Mouse (Mus musculus) hindbrain, embryonic 11.5 days (tissue): ENCODE data around the gene Abcf3. TPM values are rescaled to one million over a fixed set of nuclear protein-coding genes. Genes with fewer than 3 reads are reported as not detected.

Experiments
- ATAC-seq: fragments of 200-750 bp; cut with Nextera tagmentation; 2 replicates; pipeline ENCODE4 v1.8.0; 2017; ENCODE audit warnings: mild to moderate bottlenecking, moderate TSS enrichment, moderate library complexity; ENCODE audit not compliant: low FRiP score
- DNase-seq: peaks from one replicate; pipeline ENCODE4 v3.0.0-alpha.2; 2015; ENCODE audit warnings: low spot score
- H3K27ac ChIP-seq: fragments of 300-500 bp; sonication (generic); 2 replicates; pipeline ENCODE4 v1.5.1; 2014; ENCODE audit warnings: mild to moderate bottlenecking, low read depth, low read length
- H3K27me3 ChIP-seq: fragments of 300-500 bp; sonication (generic); 2 replicates; pipeline ENCODE4 v1.6.1; 2014; ENCODE audit warnings: mild to moderate bottlenecking, low read length, moderate library complexity, mixed read lengths; ENCODE audit not compliant: control insufficient read depth, insufficient read depth
- H3K36me3 ChIP-seq: fragments of 300-500 bp; sonication (generic); 2 replicates; pipeline ENCODE4 v1.6.1; 2014; ENCODE audit warnings: mild to moderate bottlenecking, low read length, moderate library complexity, mixed read lengths; ENCODE audit not compliant: control insufficient read depth, insufficient read depth
- H3K4me1 ChIP-seq: fragments of 300-500 bp; sonication (generic); replicated peaks from 2 replicates; pipeline ENCODE4 v1.6.1; 2014; ENCODE audit warnings: low read length, mixed read lengths; ENCODE audit not compliant: control insufficient read depth, insufficient read depth
- H3K4me2 ChIP-seq: fragments of 300-500 bp; sonication (generic); replicated peaks from 2 replicates; pipeline ENCODE4 v1.6.1; 2014; ENCODE audit warnings: mild to moderate bottlenecking, low read depth, low read length
- H3K4me3 ChIP-seq: fragments of 300-500 bp; sonication (generic); 2 replicates; pipeline ENCODE4 v1.5.1; 2014; ENCODE audit warnings: low read depth, low read length
- H3K9ac ChIP-seq: fragments of 300-500 bp; sonication (generic); 2 replicates; pipeline ENCODE4 v1.6.1; 2014; ENCODE audit warnings: low read depth, low read length
- H3K9me3 ChIP-seq: fragments of 300-500 bp; sonication (generic); 2 replicates; pipeline ENCODE4 v1.6.1; 2016; ENCODE audit warnings: low read length; ENCODE audit not compliant: control insufficient read depth
- WGBS: fragments of 180-500 bp; shearing (Covaris S2); extraction: QIAGEN DNeasy Blood & Tissue Kit; methylation state at CpG from one replicate; pipeline ENCODE4 v1.1.7; 2014; 5-methylcytosine and 5-hydroxymethylcytosine counted together
- polyA plus RNA-seq: library from polyadenylated mRNA; unstranded; fragments of >200 nt; fragmentation: Nextera tagmentation; extraction: Ambion mirVana; gene quantifications from 2 replicates; pipeline ENCODE4 v1.2.1, GENCODE M21; 2014

The Abcf3 gene
- polyA plus RNA-seq, 1 experiment from 2014 or later: 52.4 TPM

GRCm38 (mm10) chr16:20537071-20537471 is 11.3 kb upstream of the Abcf3 start:
- no peak overlapping the region for H3K27ac ChIP-seq
- H3K4me3 ChIP-seq: peak overlapping the region; percentile 22
- 29% methylated on average over 5 of the region's 5 CpGs for WGBS
- peak overlapping the region; percentile 40; the same call in 1 of the 2 replicates for H3K9ac ChIP-seq
- no peaks in the 10 kb centered on the region for H3K9me3 ChIP-seq
- H3K4me2 ChIP-seq: peak overlapping the region; percentile 76
- ATAC-seq (no peak), DNase-seq (no peak)
- H3K27me3 ChIP-seq: no peaks in the 10 kb centered on the region
- H3K4me1 ChIP-seq: peaks cover 11% of the 10 kb centered on the region; the same call in 1 of the 2 replicates
- peaks cover 11% of the 10 kb centered on the region; the same call in 1 of the 2 replicates for H3K36me3 ChIP-seq

- WGBS: 50% methylated on average over 6 of the region's 6 CpGs
- ATAC-seq (no peak), DNase-seq (no peak)
- no peak overlapping the region for H3K27ac ChIP-seq
- H3K4me3 ChIP-seq: peak overlapping the region; percentile 22; the same call in 1 of the 2 replicates
- peaks cover 11% of the 10 kb centered on the region; the same call in 1 of the 2 replicates for H3K4me1 ChIP-seq
- peak overlapping the region; percentile 76 for H3K4me2 ChIP-seq
- no peaks in the 10 kb centered on the region for H3K9me3 ChIP-seq
- H3K27me3 ChIP-seq: no peaks in the 10 kb centered on the region
- peak overlapping the region; percentile 40; the same call in 1 of the 2 replicates for H3K9ac ChIP-seq
- peaks cover 11% of the 10 kb centered on the region; the same call in 1 of the 2 replicates for H3K36me3 ChIP-seq
These were observed 10.6 kb upstream of the Abcf3 start for GRCm38 (mm10) chr16:20537601-20538320.

GRCm38 (mm10) chr16:20539649-20540048 is 8.7 kb upstream of the Abcf3 start:
- H3K4me2 ChIP-seq: no peak overlapping the region
- ATAC-seq (no peak), DNase-seq (no peak)
- peaks cover 11% of the 10 kb centered on the region; the same call in 1 of the 2 replicates for H3K4me1 ChIP-seq
- H3K4me3 ChIP-seq: no peak overlapping the region
- no peaks in the 10 kb centered on the region for H3K9me3 ChIP-seq
- no peak overlapping the region for H3K9ac ChIP-seq
- no peak overlapping the region for H3K27ac ChIP-seq
- no peaks in the 10 kb centered on the region for H3K27me3 ChIP-seq
- H3K36me3 ChIP-seq: peaks cover 18% of the 10 kb centered on the region; the same call in 1 of the 2 replicates
- WGBS: 75% methylated on average over 3 of the region's 3 CpGs

- DNase-seq: no peak
- Histone ChIP-seq H3K4me1 (peaks cover 11% of the 10 kb centered on the region; the same call in 1 of the 2 replicates), H3K27ac (no peak overlapping the region), H3K9ac (no peak overlapping the region), H3K36me3 (peaks cover 18% of the 10 kb centered on the region; the same call in 1 of the 2 replicates), H3K4me2 (no peak overlapping the region), H3K4me3 (no peak overlapping the region), H3K9me3 (no peaks in the 10 kb centered on the region), H3K27me3 (no peaks in the 10 kb centered on the region)
- ATAC-seq: no peak
- 94% methylated on average over 4 of the region's 4 CpGs for WGBS
These were observed 7.9 kb upstream of the Abcf3 start for GRCm38 (mm10) chr16:20540438-20540837.

- no peak overlapping the region for H3K4me3 ChIP-seq
- no peak overlapping the region for H3K9ac ChIP-seq
- H3K4me2 ChIP-seq: no peak overlapping the region
- WGBS: 93% methylated on average over 10 of the region's 10 CpGs
- peaks cover 3% of the 10 kb centered on the region; the same call in 1 of the 2 replicates for H3K4me1 ChIP-seq
- H3K9me3 ChIP-seq: no peaks in the 10 kb centered on the region
- ATAC-seq (no peak), DNase-seq (no peak)
- H3K27ac ChIP-seq: no peak overlapping the region
- peaks cover 16% of the 10 kb centered on the region; the same call in 1 of the 2 replicates for H3K36me3 ChIP-seq
- H3K27me3 ChIP-seq: no peaks in the 10 kb centered on the region
These were observed 2.7 kb upstream of the Abcf3 start for GRCm38 (mm10) chr16:20545696-20546095.

GRCm38 (mm10) chr16:20547423-20547822 is 954 bp upstream of the Abcf3 start:
- Histone ChIP-seq H3K36me3 (peaks cover 10% of the 10 kb centered on the region; the same call in 1 of the 2 replicates), H3K9me3 (no peaks in the 10 kb centered on the region), H3K27me3 (no peaks in the 10 kb centered on the region), H3K4me1 (peaks cover 3% of the 10 kb centered on the region; the same call in 1 of the 2 replicates), H3K4me2 (peak overlapping the region; percentile 59; the same call in 1 of the 2 replicates), H3K4me3 (no peak overlapping the region; the same call in 1 of the 2 replicates), H3K9ac (no peak overlapping the region), H3K27ac (no peak overlapping the region)
- WGBS: 61% methylated on average over 5 of the region's 5 CpGs
- no peak for DNase-seq
- no peak for ATAC-seq

- no peaks in the 10 kb centered on the region for H3K27me3 ChIP-seq
- no peak overlapping the region for H3K27ac ChIP-seq
- H3K9me3 ChIP-seq: no peaks in the 10 kb centered on the region
- H3K4me3 ChIP-seq: peak overlapping the region; percentile 56
- H3K36me3 ChIP-seq: peaks cover 6% of the 10 kb centered on the region; the same call in 1 of the 2 replicates
- H3K4me2 ChIP-seq: peak overlapping the region; percentile 48
- 52% methylated on average over 9 of the region's 9 CpGs for WGBS
- H3K9ac ChIP-seq: peak overlapping the region; percentile 57
- no peak for DNase-seq
- ATAC-seq: no peak
- peaks cover 3% of the 10 kb centered on the region; the same call in 1 of the 2 replicates for H3K4me1 ChIP-seq
These were observed 784 bp downstream of the Abcf3 start for GRCm38 (mm10) chr16:20549161-20549560.

GRCm38 (mm10) chr16:20551691-20552090 is 3.3 kb downstream of the Abcf3 start:
- no peak for ATAC-seq
- no peak overlapping the region for H3K9ac ChIP-seq
- peaks cover 3% of the 10 kb centered on the region; the same call in 1 of the 2 replicates for H3K4me1 ChIP-seq
- peaks cover 11% of the 10 kb centered on the region; the same call in 1 of the 2 replicates for H3K36me3 ChIP-seq
- H3K9me3 ChIP-seq: no peaks in the 10 kb centered on the region
- no peak overlapping the region for H3K27ac ChIP-seq
- WGBS: 95% methylated on average over 5 of the region's 5 CpGs
- no peak overlapping the region for H3K4me2 ChIP-seq
- no peak overlapping the region for H3K4me3 ChIP-seq
- no peak for DNase-seq
- H3K27me3 ChIP-seq: no peaks in the 10 kb centered on the region
